Mouse (Mus musculus): ENCODE data around the gene Olfr446.

Olfr446 gene

DNA sequence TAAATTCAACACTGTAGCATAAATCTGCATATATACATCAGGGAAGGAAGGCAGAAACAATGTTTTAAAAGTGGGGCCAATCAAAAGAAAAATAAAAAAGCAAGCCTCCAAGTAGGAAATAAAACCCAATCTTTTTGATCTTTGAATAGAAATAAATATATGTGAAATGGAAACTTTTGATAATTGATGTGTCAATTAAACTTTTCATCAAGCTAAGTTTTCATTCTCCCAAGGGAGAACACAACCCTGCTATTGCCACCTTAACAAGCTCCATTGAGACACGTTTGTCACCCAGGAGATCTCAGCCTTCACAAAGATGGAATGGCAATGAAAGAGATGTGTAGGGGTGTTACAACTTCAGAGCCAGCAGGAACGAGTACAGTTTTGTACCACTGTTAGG, at the start of gene Olfr446:
Olfr446 (plus strand) TSS at position 301 of the 400 bp plus-strand sequence.
- no peak for DNase-seq (ENCODE audit: low spot score)

DNA sequence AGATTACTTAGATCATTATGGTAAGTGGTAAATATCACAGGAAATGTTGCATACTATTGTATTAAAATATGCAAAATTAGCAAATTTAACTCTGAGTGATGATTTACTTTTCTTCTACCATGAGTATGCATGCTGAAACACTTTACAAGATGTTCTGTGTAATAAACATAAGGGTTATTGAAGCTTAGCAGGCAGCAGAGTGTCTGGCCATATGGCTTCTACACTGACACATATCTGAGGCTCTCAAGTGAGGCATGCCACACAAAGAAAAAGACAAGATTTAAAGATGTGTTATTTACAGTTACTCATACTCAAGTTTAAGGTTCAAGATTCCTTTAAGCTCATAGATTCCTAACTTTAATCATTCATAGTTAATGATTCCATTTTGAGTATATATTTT, 44.9 kb upstream of the Olfr446 start:
- no peak for DNase-seq (ENCODE audit: low spot score)

DNA sequence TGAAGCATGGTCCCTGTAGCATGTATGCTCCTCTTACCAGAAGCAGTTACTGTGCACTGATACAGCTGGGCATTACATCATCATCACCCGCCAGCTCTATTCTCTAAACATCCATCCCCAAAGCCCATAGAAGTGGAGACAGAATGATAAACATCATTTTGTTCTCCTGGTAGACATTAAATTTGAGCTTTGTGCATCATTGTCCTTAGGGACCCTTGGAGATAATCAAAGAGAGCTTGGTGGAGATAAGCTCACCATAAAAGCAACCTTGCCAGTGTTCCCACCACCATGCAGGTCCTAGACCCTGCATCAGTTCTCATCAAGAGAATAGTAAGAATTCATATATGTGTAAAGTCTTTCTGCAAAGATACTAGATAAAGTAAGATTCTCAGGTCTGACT, 31.0 kb upstream of the Olfr446 start, which contains the start of gene Olfr448:
Olfr448 (plus strand) TSS at position 301 of the 400 bp plus-strand sequence.
- DNase-seq (ENCODE audit: low spot score) = no peak

DNA sequence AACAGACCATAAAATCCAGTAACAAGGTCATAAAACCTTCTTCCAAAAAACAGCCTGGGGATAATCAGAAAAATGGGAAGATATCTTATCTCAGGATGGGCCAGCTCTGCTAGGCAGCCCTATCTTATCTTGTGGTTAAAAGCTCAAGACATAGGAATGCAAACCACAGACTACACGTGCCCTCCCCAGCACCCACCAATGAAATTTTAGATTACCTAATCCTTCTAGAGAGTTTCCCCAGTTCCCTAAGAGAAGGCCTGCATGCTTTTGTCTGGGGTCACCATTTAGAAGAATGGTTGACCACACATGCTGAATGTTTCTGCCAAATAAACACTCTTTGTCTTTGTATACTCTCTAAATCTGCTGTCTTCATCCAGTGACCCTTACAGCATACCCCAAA, 20.8 kb upstream of the Olfr446 start:
- no peak for DNase-seq (ENCODE audit: low spot score)

DNA sequence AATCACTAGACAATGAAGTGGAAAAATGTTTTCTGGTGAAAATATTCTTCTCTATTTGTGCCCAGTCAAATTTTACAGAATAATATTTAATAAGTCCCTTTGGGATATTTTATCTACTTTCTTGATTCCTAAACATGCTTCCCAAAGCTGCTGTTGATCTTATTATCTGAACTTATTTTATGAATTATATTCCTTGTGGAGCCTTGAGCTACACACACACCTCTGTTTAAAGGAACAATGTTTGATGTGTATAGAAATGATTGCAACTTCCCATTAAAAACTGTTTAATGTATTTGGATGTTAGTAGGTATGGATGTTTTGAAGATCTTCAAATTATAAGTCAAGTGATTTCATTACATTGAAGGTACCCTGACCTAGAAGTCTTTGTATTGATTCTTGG, 12.6 kb upstream of the Olfr446 start, which contains the start of gene Olfr447:
Olfr447 (plus strand) TSS at position 301 of the 400 bp plus-strand sequence.
- DNase-seq (ENCODE audit: low spot score) = no peak

DNA sequence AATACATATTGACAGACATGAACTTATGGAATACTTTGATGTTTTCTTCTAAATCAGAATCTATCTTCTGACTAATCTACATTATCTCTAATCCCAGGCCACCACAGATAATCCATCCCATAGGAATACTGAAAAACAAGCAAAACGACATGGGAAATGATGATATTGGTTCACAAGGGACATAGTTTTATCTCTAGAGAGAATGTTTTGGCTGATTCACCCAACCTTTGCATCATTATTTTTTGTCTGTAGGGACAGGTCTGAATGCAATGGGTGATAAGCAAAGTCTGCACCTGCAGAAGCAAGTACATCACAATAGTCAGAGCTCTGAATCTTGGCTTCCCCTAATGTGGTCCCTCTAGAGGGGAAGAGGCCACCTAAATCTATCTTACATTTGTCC, 27.6 kb downstream of the Olfr446 start, which contains the start of gene Olfr444:
Olfr444 (plus strand) TSS at position 301 of the 400 bp plus-strand sequence.
- no peak for DNase-seq (ENCODE audit: low spot score)

DNA sequence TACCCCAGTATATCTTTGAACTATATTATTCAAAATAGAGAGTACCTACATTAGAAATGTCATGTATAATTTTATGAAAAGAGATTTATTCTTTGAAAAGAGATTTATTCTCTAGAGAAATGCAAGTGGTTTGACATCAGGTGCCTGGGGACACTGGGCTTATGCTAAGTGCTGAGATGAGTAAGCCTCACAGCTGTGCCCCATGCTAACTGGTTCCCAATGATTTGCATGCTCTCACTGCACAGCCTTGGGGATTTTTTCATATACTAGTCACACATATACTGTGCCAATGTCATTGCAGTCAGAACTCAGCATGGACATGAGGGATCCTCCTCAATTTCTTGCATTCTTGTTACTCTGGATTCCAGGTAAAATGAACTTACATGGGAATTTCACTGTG, 59.2 kb downstream of the Olfr446 start:
- no peak for DNase-seq (ENCODE audit: low spot score)
